Mouse (Mus musculus) A20 (cell line): ENCODE measurements at regions not wholly inside any gene's neighbourhood (a gene's known extent, or its start where the extent isn't known, plus 50 kb on each side); places are given as distances from the start of the nearest gene placed in this dataset.
A peak's percentile ranks its signal among the peaks of the same experiment; 100 is the strongest.

Source experiments
- DNase-seq: peaks from one replicate; pipeline ENCODE4 v3.0.0-alpha.2; 2011; ENCODE audit warnings: low read depth, low spot score

- DNase-seq, result no peak
Observed at GRCm38 (mm10) chr6:143535726-143536125, 368.7 kb downstream of the Etnk1 start.

GRCm38 (mm10) chr6:143536525-143537293, 369.7 kb downstream of the Etnk1 start:
- DNase-seq, result no peak

- DNase-seq, result no peak
Observed at GRCm38 (mm10) chr6:143547406-143547903, 380.4 kb downstream of the Etnk1 start.

- DNase-seq, result no peak
Observed at GRCm38 (mm10) chr6:143554946-143555345, 387.9 kb downstream of the Etnk1 start.

GRCm38 (mm10) chr6:143558046-143558884, 391.2 kb downstream of the Etnk1 start:
- DNase-seq, result no peak

GRCm38 (mm10) chr6:143559316-143559715, 392.3 kb downstream of the Etnk1 start:
- DNase-seq, result no peak

GRCm38 (mm10) chr6:143561316-143562088, 394.5 kb downstream of the Etnk1 start:
- no peak for DNase-seq

- no peak for DNase-seq
Observed at GRCm38 (mm10) chr6:143571356-143572115, 404.5 kb downstream of the Etnk1 start.

- no peak for DNase-seq
Observed at GRCm38 (mm10) chr6:143579223-143579622, 412.2 kb downstream of the Etnk1 start.

- DNase-seq, result no peak
Observed at GRCm38 (mm10) chr6:143589666-143590065, 422.6 kb downstream of the Etnk1 start.

- DNase-seq, result no peak
Observed at GRCm38 (mm10) chr6:143590231-143590630, 423.2 kb downstream of the Etnk1 start.

- DNase-seq, result no peak
Observed at GRCm38 (mm10) chr6:143592490-143592889, 425.5 kb downstream of the Etnk1 start.

GRCm38 (mm10) chr6:143595486-143595885, 428.5 kb downstream of the Etnk1 start:
- DNase-seq, result no peak

GRCm38 (mm10) chr6:143597414-143597813, 430.4 kb downstream of the Etnk1 start:
- DNase-seq, result no peak

- DNase-seq, result no peak
Observed at GRCm38 (mm10) chr6:143598916-143599315, 431.9 kb downstream of the Etnk1 start.

- DNase-seq, result peak; percentile 3
Observed at GRCm38 (mm10) chr6:143609100-143609499, 442.1 kb downstream of the Etnk1 start.

GRCm38 (mm10) chr6:143612966-143613365, 445.9 kb downstream of the Etnk1 start:
- no peak for DNase-seq

GRCm38 (mm10) chr6:143614431-143614987, 447.5 kb downstream of the Etnk1 start:
- no peak for DNase-seq

GRCm38 (mm10) chr6:143615361-143615760, 448.3 kb downstream of the Etnk1 start:
- no peak for DNase-seq

- DNase-seq, result no peak
Observed at GRCm38 (mm10) chr6:143616386-143616785, 449.4 kb downstream of the Etnk1 start.

- DNase-seq, result no peak
Observed at GRCm38 (mm10) chr6:143618558-143618957, 451.5 kb downstream of the Etnk1 start.
